Mouse (Mus musculus) CH12.LX (cell line): ENCODE results near the gene Kctd15. TPM values are rescaled to one million over a fixed set of nuclear protein-coding genes. Genes with fewer than 3 reads are reported as not detected.

Experiments used
- DNase-seq: peaks from one replicate; pipeline ENCODE4 v3.0.0-alpha.2; 2013; ENCODE audit errors: extremely low read depth
- H3K27ac ChIP-seq: 2 replicates; pipeline ENCODE4 v1.5.1; 2012; ENCODE audit warnings: low read depth, mild to moderate bottlenecking, control low read depth, moderate library complexity; ENCODE audit not compliant: insufficient read depth
- H3K27me3 ChIP-seq: replicated peaks from 2 replicates; pipeline ENCODE3; 2012; ENCODE audit warnings: inconsistent platforms
- H3K36me3 ChIP-seq, 2 experiments: replicated peaks in 1 of 2; 2 replicates each; pipeline versions ENCODE3 to v1.6.1; 2012; ENCODE audit warnings: inconsistent platforms in 1 of 2, low read length in 1 of 2, mild to moderate bottlenecking in 1 of 2, mixed read lengths in 1 of 2, moderate library complexity in 1 of 2; ENCODE audit not compliant: control insufficient read depth in 1 of 2, insufficient read depth in 1 of 2
- H3K4me1 ChIP-seq, 2 experiments: 2 replicates each; pipeline ENCODE4 v1.6.1; 2012; ENCODE audit warnings: inconsistent platforms in 1 of 2, moderate library complexity in 1 of 2; ENCODE audit not compliant: insufficient read depth in 2 of 2, control insufficient read depth in 1 of 2
- H3K4me2 ChIP-seq: 2 replicates; pipeline ENCODE4 v1.6.1; 2012; ENCODE audit warnings: low read depth, mild to moderate bottlenecking, control low read depth; ENCODE audit not compliant: poor library complexity, insufficient read depth, severe bottlenecking
- H3K4me3 ChIP-seq, 3 experiments: fragments of 150-350 bp in 1 of 3; sonication (generic) in 1 of 3; replicated peaks in 1 of 3; 2 replicates each; pipeline versions ENCODE3 to v1.5.1; 2011 to 2012; ENCODE audit warnings: low read depth in 2 of 3, low read length in 2 of 3, mild to moderate bottlenecking in 2 of 3, moderate library complexity in 2 of 3, control low read depth in 1 of 3, improper control_type of control experiment in 1 of 3, inconsistent platforms in 1 of 3, mixed read lengths in 1 of 3; ENCODE audit not compliant: poor library complexity in 1 of 3
- H3K79me2 ChIP-seq: replicated peaks from 2 replicates; pipeline ENCODE4 v1.6.1; 2012; ENCODE audit warnings: mild to moderate bottlenecking, moderate library complexity; ENCODE audit not compliant: control insufficient read depth, poor library complexity, insufficient read depth, severe bottlenecking; ENCODE audit errors: extremely low read depth
- H3K9ac ChIP-seq: 2 replicates; pipeline ENCODE4 v1.6.1; 2012; ENCODE audit warnings: low read depth, mild to moderate bottlenecking, control low read depth, moderate library complexity; ENCODE audit not compliant: insufficient read depth
- H3K9me3 ChIP-seq: replicated peaks from 2 replicates; pipeline ENCODE3; 2012; ENCODE audit warnings: low read length, inconsistent platforms, mixed read lengths
- BHLHE40 ChIP-seq: IDR thresholded peaks from 2 replicates; pipeline ENCODE4 v1.6.1; 2011; ENCODE audit warnings: mild to moderate bottlenecking, low read depth, low read length, improper control_type of control experiment
- CHD1 ChIP-seq: IDR thresholded peaks from 2 replicates; pipeline ENCODE4 v1.6.1; 2012; ENCODE audit warnings: low read depth, low read length, improper control_type of control experiment, inconsistent platforms
- CHD2 ChIP-seq: IDR thresholded peaks from 2 replicates; pipeline ENCODE4 v1.6.1; 2011; ENCODE audit warnings: low read length, improper control_type of control experiment
- ETS1 ChIP-seq: conservative IDR thresholded peaks from 2 replicates; pipeline ENCODE4 v1.6.1; 2012; ENCODE audit warnings: low read depth, mild to moderate bottlenecking, inconsistent platforms, low read length, improper control_type of control experiment, moderate library complexity
- GABPA ChIP-seq: IDR thresholded peaks from 2 replicates; pipeline ENCODE4 v1.6.1; 2012; ENCODE audit warnings: low read depth, low read length, improper control_type of control experiment, inconsistent platforms; ENCODE audit not compliant: insufficient replicate concordance
- HCFC1 ChIP-seq: IDR thresholded peaks from 2 replicates; pipeline ENCODE4 v1.6.1; 2012; ENCODE audit warnings: low read depth, mild to moderate bottlenecking, inconsistent platforms, low read length, improper control_type of control experiment
- IRF4 ChIP-seq: IDR thresholded peaks from 2 replicates; pipeline ENCODE4 v1.6.1; 2014; ENCODE audit warnings: low read depth, mild to moderate bottlenecking, inconsistent platforms, low read length, improper control_type of control experiment
- JUN ChIP-seq: IDR thresholded peaks from 2 replicates; pipeline ENCODE4 v1.6.1; 2011; ENCODE audit warnings: low read depth, mild to moderate bottlenecking, low read length, improper control_type of control experiment, moderate library complexity; ENCODE audit not compliant: insufficient read depth
- JUND ChIP-seq: conservative IDR thresholded peaks from 2 replicates; pipeline ENCODE4 v1.6.1; 2011; ENCODE audit warnings: low read depth, low read length, improper control_type of control experiment
- MAFK ChIP-seq: IDR thresholded peaks from 2 replicates; pipeline ENCODE4 v1.6.1; 2011; ENCODE audit warnings: low read length, improper control_type of control experiment; ENCODE audit not compliant: insufficient replicate concordance
- MXI1 ChIP-seq: IDR thresholded peaks from 2 replicates; pipeline ENCODE4 v1.6.1; 2011; ENCODE audit warnings: mild to moderate bottlenecking, low read depth, low read length, improper control_type of control experiment
- MYC ChIP-seq: IDR thresholded peaks from 2 replicates; pipeline ENCODE4 v1.6.1; 2011; ENCODE audit warnings: low read depth, mild to moderate bottlenecking, improper control_type of control experiment, low read length
- NELFE ChIP-seq: IDR thresholded peaks from 2 replicates; pipeline ENCODE4 v1.6.1; 2011; ENCODE audit warnings: low read depth, low read length, improper control_type of control experiment
- POLR2A ChIP-seq: IDR thresholded peaks from 2 replicates; pipeline ENCODE4 v1.6.1; 2011; ENCODE audit warnings: low read depth, mild to moderate bottlenecking, improper control_type of control experiment, low read length
- SIN3A ChIP-seq: IDR thresholded peaks from 2 replicates; pipeline ENCODE4 v1.6.1; 2012; ENCODE audit warnings: low read length, improper control_type of control experiment, inconsistent platforms
- SMC3 ChIP-seq: IDR thresholded peaks from 2 replicates; pipeline ENCODE4 v1.6.1; 2011; ENCODE audit warnings: low read depth, low read length, improper control_type of control experiment
- TBP ChIP-seq: conservative IDR thresholded peaks from 2 replicates; pipeline ENCODE4 v1.6.1; 2011; ENCODE audit warnings: low read depth, low read length, improper control_type of control experiment
- TCF12 ChIP-seq: IDR thresholded peaks from 2 replicates; pipeline ENCODE4 v1.6.1; 2014; ENCODE audit warnings: low read depth, mild to moderate bottlenecking, inconsistent platforms, low read length, improper control_type of control experiment
- UBTF ChIP-seq: IDR thresholded peaks from 2 replicates; pipeline ENCODE4 v1.6.1; 2012; ENCODE audit warnings: low read depth, mild to moderate bottlenecking, inconsistent platforms, low read length, improper control_type of control experiment, moderate library complexity
- USF2 ChIP-seq: conservative IDR thresholded peaks from 2 replicates; pipeline ENCODE4 v1.6.1; 2011; ENCODE audit warnings: low read depth, low read length, improper control_type of control experiment
- ZC3H11A ChIP-seq: IDR thresholded peaks from 2 replicates; pipeline ENCODE4 v1.6.1; 2012; ENCODE audit warnings: low read depth, mild to moderate bottlenecking, inconsistent platforms, low read length, improper control_type of control experiment
- ZMIZ1 ChIP-seq: IDR thresholded peaks from 2 replicates; pipeline ENCODE4 v1.6.1; 2012; ENCODE audit warnings: low read depth, mild to moderate bottlenecking, inconsistent platforms, low read length, improper control_type of control experiment
- dilution Hi-C: fragments of 300-500 bp; cut with MboI; formaldehyde crosslinking; loops from 2 replicates; pipeline ENCODE4 v1.14.3; 2020; ENCODE audit warnings: low sequenced_read_pairs; ENCODE audit not compliant: extremely low pct_unique_long_range_greater_than_20kb, extremely low pct_ligation_motif_present
- in situ Hi-C: fragments of 300-500 bp; cut with MboI; formaldehyde crosslinking; loops from 3 replicates; pipeline ENCODE4 v1.14.3; 2019; ENCODE audit warnings: low sequenced_read_pairs, low pct_ligation_motif_present, low pct_unique_long_range_greater_than_20kb, mixed read lengths
- polyA plus RNA-seq: library from polyadenylated mRNA; unstranded; fragments of >175 nt; gene quantifications from 2 replicates; pipeline ENCODE4 v1.2.1, GENCODE M21; 2012; ENCODE audit warnings: low read depth; ENCODE audit not compliant: insufficient read length
- total RNA-seq, 2 experiments: library from RNA; depleted of rRNA; stranded (reverse); fragments of 300-350 nt in 1 of 2; fragments of >200 nt in 1 of 2; gene quantifications; 2 replicates each; pipeline ENCODE4 v1.2.3; 2012 to 2014

The Kctd15 gene
- total and polyA plus RNA-seq, 3 experiments = 21.6 to 39.0 (median 24.0) TPM

DNA sequence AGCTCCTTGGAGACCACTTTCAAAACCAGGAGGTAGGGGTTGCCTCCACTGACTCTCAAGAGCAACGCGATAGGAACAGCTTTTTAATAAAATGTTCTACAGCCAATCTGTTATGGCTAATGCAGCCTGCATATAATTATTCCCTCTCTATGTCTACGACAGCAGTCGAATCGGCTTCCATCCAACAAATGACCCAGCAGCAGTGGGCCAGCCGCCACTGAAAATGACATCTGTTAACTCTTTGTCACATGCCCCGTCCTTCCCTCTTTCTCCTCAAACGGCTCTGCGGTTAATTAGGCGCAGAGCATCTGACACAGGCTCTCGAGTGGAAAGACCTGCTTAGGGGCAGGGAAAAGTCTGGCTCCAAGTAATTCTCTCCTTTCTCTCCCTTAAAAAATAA lies 49.8 kb downstream of the Kctd15 start:
- no peak for TF ChIP-seq SMC3
- no peak for TF ChIP-seq MXI1
- TF ChIP-seq HCFC1 = no peak
- no peak for TF ChIP-seq BHLHE40
- no peak for TF ChIP-seq NELFE
- no peak for TF ChIP-seq JUN
- no peak for TF ChIP-seq CHD1
- no peak for TF ChIP-seq GABPA
- no peak for TF ChIP-seq UBTF
- no peak for TF ChIP-seq MYC
- no peak for TF ChIP-seq ZC3H11A
- no peak for TF ChIP-seq MAFK
- TF ChIP-seq USF2 = no peak
- TF ChIP-seq SIN3A = no peak
- TF ChIP-seq TCF12 = no peak
- no peak for TF ChIP-seq ETS1
- no peak for TF ChIP-seq JUND
- no peak for TF ChIP-seq IRF4
- no peak for TF ChIP-seq TBP
- H3K27me3 ChIP-seq = no peaks in the 10 kb centered on the region
- DNase-seq = no peak
- dilution Hi-C loops (no loop called here), in situ Hi-C loops (no loop called here)
- H3K27ac ChIP-seq = no peak overlapping the region
- H3K9me3 ChIP-seq = no peaks in the 10 kb centered on the region
- H3K79me2 ChIP-seq = no peaks in the 10 kb centered on the region
- no peak overlapping the region for H3K4me2 ChIP-seq
- H3K4me1 ChIP-seq = no peaks in the 10 kb centered on the region
- no peak overlapping the region for H3K9ac ChIP-seq
- no peaks in the 10 kb centered on the region for H3K36me3 ChIP-seq
- H3K4me3 ChIP-seq = no peak overlapping the region

DNA sequence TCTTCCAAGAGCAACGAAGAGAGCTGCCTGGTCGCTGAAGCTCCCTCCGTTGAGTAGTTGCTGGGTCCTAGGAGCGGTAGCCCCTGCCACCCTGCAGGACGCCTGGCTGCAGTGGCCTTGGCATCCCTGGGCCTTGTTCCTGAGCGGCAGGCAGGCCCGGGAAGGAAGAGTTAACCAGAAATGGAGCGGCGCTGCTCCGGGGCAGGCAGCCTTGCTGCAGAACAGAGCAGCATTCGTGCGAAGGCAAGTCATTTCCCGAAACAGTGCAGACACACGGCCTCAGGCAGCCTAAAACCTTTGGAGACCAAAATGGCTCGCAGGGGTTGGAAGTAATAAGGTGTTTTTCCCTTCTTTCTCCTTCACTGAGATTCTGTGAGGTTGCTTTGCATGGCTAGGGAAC lies 50.5 kb downstream of the Kctd15 start:
- Histone ChIP-seq H3K9me3 (no peaks in the 10 kb centered on the region), H3K9ac (no peak overlapping the region), H3K4me2 (no peak overlapping the region), H3K79me2 (no peaks in the 10 kb centered on the region), H3K4me3 (no peak overlapping the region), H3K27me3 (no peaks in the 10 kb centered on the region), H3K36me3 (no peaks in the 10 kb centered on the region), H3K4me1 (no peaks in the 10 kb centered on the region), H3K27ac (no peak overlapping the region)
- TF ChIP-seq USF2 (no peak), ZMIZ1 (no peak), CHD1 (no peak), SMC3 (no peak), HCFC1 (no peak), SIN3A (no peak), TBP (no peak), POLR2A (no peak), CHD2 (no peak)
- no peak for DNase-seq
- dilution Hi-C loops (no loop called here), in situ Hi-C loops (no loop called here)
